Mouse (Mus musculus): ENCODE measurements around the gene Oxsm.

DNA sequence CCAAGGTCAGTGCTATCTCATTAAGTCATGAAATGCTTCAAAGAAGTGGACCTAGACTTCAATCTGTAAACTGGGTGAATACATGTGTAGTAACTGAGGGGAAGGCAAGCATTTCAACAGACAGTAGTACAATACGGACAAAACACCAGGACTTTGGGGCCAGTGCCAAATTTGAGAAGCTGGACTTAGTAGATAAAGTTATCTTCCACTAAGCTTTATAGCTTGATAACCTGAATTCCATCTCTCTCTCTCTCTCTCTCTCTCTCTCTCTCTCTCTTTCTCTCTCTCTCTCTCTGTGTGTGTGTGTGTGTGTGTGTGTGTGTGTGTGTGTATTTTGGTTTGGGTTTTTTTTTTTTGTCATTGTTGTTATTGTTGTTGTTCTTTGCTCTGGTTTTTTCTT, 4.5 kb downstream of the Oxsm start:
- TF ChIP-seq CTCF (IDR thresholded peaks at IDR 0.05; ENCODE audit: insufficient read depth, low read length) = no peak
- TF ChIP-seq POLR2A (IDR thresholded peaks at IDR 0.05; ENCODE audit: borderline replicate concordance, extremely low read depth, low read depth, low read length) = no peak

Measured in lung, adult 2 months (tissue).